Mouse (Mus musculus) stomach, postnatal 0 days (tissue): ENCODE results near the gene Pfkfb3. TPM values are rescaled to one million over a fixed set of nuclear protein-coding genes. Genes with fewer than 3 reads are reported as not detected.
A peak's percentile ranks its signal among the peaks of the same experiment; 100 is the strongest.

Experiments used
- ATAC-seq: fragments of 200-750 bp; cut with Nextera tagmentation; 2 replicates; pipeline ENCODE4 v1.8.0; 2017; ENCODE audit not compliant: low FRiP score, low TSS enrichment
- DNase-seq: peaks from one replicate; pipeline ENCODE4 v3.0.0-alpha.2; 2016; ENCODE audit warnings: low spot score
- H3K27ac ChIP-seq: fragments of 300-500 bp; sonication (generic); replicated peaks from 2 replicates; pipeline ENCODE4 v1.5.1; 2014; ENCODE audit warnings: mild to moderate bottlenecking, control low read depth
- H3K27me3 ChIP-seq: fragments of 300-500 bp; sonication (generic); 2 replicates; pipeline ENCODE4 v1.6.1; 2014; ENCODE audit warnings: low read length; ENCODE audit not compliant: control insufficient read depth, insufficient read depth
- H3K36me3 ChIP-seq: fragments of 300-500 bp; sonication (generic); 2 replicates; pipeline ENCODE4 v1.6.1; 2014; ENCODE audit warnings: low read length, mixed read lengths; ENCODE audit not compliant: control insufficient read depth, insufficient read depth
- H3K4me1 ChIP-seq: fragments of 300-500 bp; sonication (generic); replicated peaks from 2 replicates; pipeline ENCODE4 v1.6.1; 2014; ENCODE audit warnings: antibody characterized with exemption; ENCODE audit not compliant: control insufficient read depth, insufficient read depth
- H3K4me2 ChIP-seq: fragments of 300-500 bp; sonication (generic); replicated peaks from 2 replicates; pipeline ENCODE4 v1.6.1; 2014; ENCODE audit warnings: low read depth, mild to moderate bottlenecking, control low read depth, moderate library complexity
- H3K4me3 ChIP-seq: fragments of 300-500 bp; sonication (generic); 2 replicates; pipeline ENCODE4 v1.5.1; 2014; ENCODE audit warnings: low read depth, low read length, control low read depth
- H3K9ac ChIP-seq: fragments of 300-500 bp; sonication (generic); 2 replicates; pipeline ENCODE4 v1.6.1; 2014; ENCODE audit warnings: mild to moderate bottlenecking, low read length, control low read depth, mixed read lengths
- H3K9me3 ChIP-seq: fragments of 300-500 bp; sonication (generic); 2 replicates; pipeline ENCODE4 v1.6.1; 2016; ENCODE audit warnings: low read length; ENCODE audit not compliant: control insufficient read depth
- CTCF ChIP-seq: IDR thresholded peaks from 2 replicates; pipeline ENCODE4 v1.5.1; 2016; ENCODE audit warnings: antibody characterized with exemption, low read depth, mild to moderate bottlenecking, moderate library complexity
- EP300 ChIP-seq: optimal IDR thresholded peaks from 2 replicates; pipeline ENCODE3; 2016; ENCODE audit warnings: antibody characterized with exemption
- WGBS: fragments of 180-500 bp; shearing (Covaris S2); extraction: QIAGEN DNeasy Blood & Tissue Kit; methylation state at CpG from one replicate; pipeline ENCODE4 v1.1.7; 2014; 5-methylcytosine and 5-hydroxymethylcytosine counted together
- polyA plus RNA-seq: library from polyadenylated mRNA; unstranded; fragments of >200 nt; fragmentation: Nextera tagmentation; extraction: Ambion mirVana; gene quantifications from 2 replicates; pipeline ENCODE4 v1.2.1, GENCODE M21; 2015

Pfkfb3 gene
- polyA plus RNA-seq, 1 experiment from 2014 or later, result 5.5 TPM

DNA sequence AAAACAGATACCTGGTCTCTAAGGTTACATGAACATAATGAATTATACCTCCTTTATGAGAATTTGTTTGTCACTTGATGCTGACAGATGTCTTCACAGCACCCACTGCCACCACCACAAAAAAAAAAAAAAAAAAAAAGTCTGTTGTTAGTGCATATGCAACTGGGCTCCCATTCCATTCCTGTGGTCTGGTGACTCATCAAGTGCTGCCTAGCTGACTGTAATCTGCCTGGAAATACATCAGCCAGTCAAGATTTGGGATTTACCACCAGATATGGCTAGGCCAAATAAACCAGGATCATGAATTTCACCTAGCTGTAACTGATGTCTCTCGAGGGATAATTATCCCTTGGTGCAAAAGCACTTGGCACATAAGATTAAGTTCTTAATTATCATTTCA is 95.4 kb downstream of the Pfkfb3 start:
- H3K27me3 ChIP-seq, result no peaks in the 10 kb centered on the region
- H3K9ac ChIP-seq, result no peak overlapping the region
- H3K4me2 ChIP-seq, result no peak overlapping the region
- H3K27ac ChIP-seq, result no peak overlapping the region
- H3K4me1 ChIP-seq, result no peaks in the 10 kb centered on the region
- 70% methylated on average over 1 of the region's 1 CpGs for WGBS
- no peak for TF ChIP-seq CTCF
- no peak for TF ChIP-seq EP300
- H3K9me3 ChIP-seq, result no peaks in the 10 kb centered on the region
- no peaks in the 10 kb centered on the region for H3K36me3 ChIP-seq
- no peak for ATAC-seq
- no peak for DNase-seq
- no peak overlapping the region for H3K4me3 ChIP-seq

DNA sequence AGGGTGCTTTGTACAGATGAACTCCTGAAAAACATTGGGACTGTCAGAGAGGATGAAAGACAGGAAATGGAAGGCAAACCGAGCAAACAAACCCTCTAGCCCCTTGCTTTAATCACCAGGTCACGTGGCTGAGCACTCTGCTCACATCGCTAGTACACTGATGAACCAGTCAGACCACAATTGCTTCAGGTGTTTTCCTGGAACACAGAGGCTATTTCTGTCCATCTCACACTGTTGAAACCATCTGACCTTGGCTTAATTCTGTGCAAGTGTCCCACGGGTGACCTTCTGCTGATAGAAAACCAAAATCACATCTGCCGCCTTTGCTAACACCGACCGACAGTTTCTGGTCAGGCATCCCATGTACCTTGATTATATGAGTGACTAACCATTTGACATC is 96.0 kb downstream of the Pfkfb3 start:
- ATAC-seq (0 out of 2 replicates have a peak, but pooled peaks have one; percentile 56), DNase-seq (no peak)
- Histone ChIP-seq H3K9me3 (no peaks in the 10 kb centered on the region), H3K27ac (no peak overlapping the region), H3K36me3 (no peaks in the 10 kb centered on the region), H3K4me3 (no peak overlapping the region), H3K4me1 (no peaks in the 10 kb centered on the region), H3K9ac (no peak overlapping the region), H3K27me3 (no peaks in the 10 kb centered on the region), H3K4me2 (no peak overlapping the region)
- 50% methylated on average over 7 of the region's 7 CpGs for WGBS
- TF ChIP-seq EP300, result no peak
- TF ChIP-seq CTCF, result no peak

DNA sequence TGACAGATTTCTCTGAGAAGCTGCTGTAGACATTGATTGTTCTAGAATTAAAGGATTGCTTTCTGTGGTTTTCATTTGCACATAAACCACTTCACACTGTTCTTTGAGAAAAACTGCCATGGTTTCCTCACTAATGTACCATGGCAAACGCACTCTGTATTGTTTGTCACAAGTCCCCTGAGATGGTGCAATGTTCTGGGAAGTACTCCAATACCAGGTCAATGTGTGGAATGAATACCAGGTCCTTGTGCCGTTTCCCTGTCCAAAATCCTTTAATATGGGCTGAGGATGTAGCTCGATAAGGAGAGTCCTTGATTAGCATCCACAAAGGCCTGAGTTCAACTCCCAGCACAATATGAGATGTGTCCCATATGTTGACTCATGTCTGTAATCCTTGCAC is 105.2 kb downstream of the Pfkfb3 start:
- no peaks in the 10 kb centered on the region for H3K9me3 ChIP-seq
- no peak overlapping the region for H3K9ac ChIP-seq
- H3K27ac ChIP-seq, result no peak overlapping the region
- ATAC-seq (no peak), DNase-seq (no peak)
- H3K4me2 ChIP-seq, result no peak overlapping the region
- no peak overlapping the region for H3K4me3 ChIP-seq
- WGBS, result 76% methylated on average over 3 of the region's 3 CpGs
- TF ChIP-seq CTCF, result no peak
- TF ChIP-seq EP300, result no peak
- no peaks in the 10 kb centered on the region for H3K27me3 ChIP-seq
- H3K4me1 ChIP-seq, result no peaks in the 10 kb centered on the region
- no peaks in the 10 kb centered on the region for H3K36me3 ChIP-seq

DNA sequence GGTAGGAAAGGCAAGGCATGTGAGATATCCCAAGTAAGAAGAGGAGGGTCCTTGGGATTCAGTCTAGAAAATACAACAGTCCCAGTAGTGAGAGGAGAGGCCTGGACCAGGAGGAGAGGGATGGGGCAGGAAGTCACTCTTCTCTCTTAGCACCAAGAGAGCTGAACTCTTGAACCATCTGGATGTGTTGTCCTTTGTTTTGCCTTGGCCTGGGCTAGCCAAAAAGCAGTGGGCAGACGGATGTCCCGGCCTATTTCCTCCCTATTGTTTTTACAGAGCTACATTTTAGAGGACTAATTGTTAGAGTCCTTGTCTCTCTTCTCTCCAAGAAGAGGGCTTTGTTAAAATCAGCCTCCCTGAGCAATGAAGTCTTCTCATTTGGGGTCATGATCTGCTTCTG is 106.0 kb downstream of the Pfkfb3 start:
- no peak for DNase-seq
- H3K4me2 ChIP-seq, result no peak overlapping the region
- no peaks in the 10 kb centered on the region for H3K36me3 ChIP-seq
- no peak overlapping the region for H3K27ac ChIP-seq
- no peaks in the 10 kb centered on the region for H3K27me3 ChIP-seq
- H3K4me3 ChIP-seq, result no peak overlapping the region
- H3K4me1 ChIP-seq, result no peaks in the 10 kb centered on the region
- ATAC-seq, result no peak
- no peak overlapping the region for H3K9ac ChIP-seq
- no peak for TF ChIP-seq CTCF
- no peak for TF ChIP-seq EP300
- WGBS, result 65% methylated on average over 2 of the region's 2 CpGs
- no peaks in the 10 kb centered on the region for H3K9me3 ChIP-seq

DNA sequence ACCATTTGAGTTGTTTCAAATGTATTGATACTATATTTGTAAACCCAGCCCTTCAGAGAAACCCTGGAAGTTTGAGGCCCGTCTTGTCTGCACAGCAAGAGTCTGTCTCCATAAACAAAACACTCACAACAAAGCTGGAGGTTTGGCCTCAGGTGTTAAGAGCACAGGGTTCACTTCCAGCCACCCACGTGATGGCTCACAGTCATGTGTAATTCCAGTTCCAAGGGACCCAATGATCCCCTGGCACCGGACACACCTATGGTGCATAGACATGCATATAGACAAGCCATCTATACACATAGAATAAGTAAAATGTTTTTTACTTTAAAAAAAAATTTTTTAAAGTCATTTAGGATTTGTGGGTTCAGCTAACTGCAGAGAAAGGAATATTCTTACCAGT is 108.2 kb downstream of the Pfkfb3 start:
- Histone ChIP-seq H3K36me3 (no peaks in the 10 kb centered on the region), H3K9ac (no peak overlapping the region), H3K4me1 (no peaks in the 10 kb centered on the region), H3K27me3 (no peaks in the 10 kb centered on the region), H3K4me3 (no peak overlapping the region), H3K9me3 (no peaks in the 10 kb centered on the region), H3K4me2 (no peak overlapping the region), H3K27ac (no peak overlapping the region)
- WGBS, result 79% methylated on average over 3 of the region's 3 CpGs
- no peak for TF ChIP-seq EP300
- no peak for TF ChIP-seq CTCF
- DNase-seq, result no peak
- ATAC-seq, result no peak

DNA sequence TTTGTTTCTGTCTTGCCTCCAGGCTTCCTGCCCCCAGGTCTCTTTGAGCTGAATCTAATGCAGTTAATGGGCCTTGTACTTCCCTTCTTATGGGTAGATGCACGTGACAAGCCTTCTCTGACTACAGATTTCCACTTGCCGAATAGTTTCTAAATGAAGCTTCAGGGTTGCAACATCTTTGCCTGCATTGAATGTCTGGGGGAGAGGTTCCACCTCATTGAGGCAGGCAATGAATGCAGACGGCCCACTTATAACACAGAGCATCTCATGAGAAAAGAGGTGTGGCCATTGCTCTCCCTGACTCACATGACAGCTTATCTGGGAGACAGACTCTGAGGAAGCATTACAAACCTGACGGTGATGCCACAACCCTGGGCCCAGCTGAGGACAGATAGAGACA is 112.0 kb downstream of the Pfkfb3 start:
- no peak overlapping the region for H3K4me3 ChIP-seq
- H3K36me3 ChIP-seq, result no peaks in the 10 kb centered on the region
- H3K4me2 ChIP-seq, result no peak overlapping the region
- WGBS, result 63% methylated on average over 4 of the region's 4 CpGs
- ATAC-seq (no peak; the same call in 1 of the 2 replicates), DNase-seq (no peak)
- H3K4me1 ChIP-seq, result no peaks in the 10 kb centered on the region
- H3K27ac ChIP-seq, result no peak overlapping the region
- H3K27me3 ChIP-seq, result no peaks in the 10 kb centered on the region
- no peak overlapping the region for H3K9ac ChIP-seq
- H3K9me3 ChIP-seq, result no peaks in the 10 kb centered on the region
- TF ChIP-seq CTCF, result no peak
- TF ChIP-seq EP300, result no peak
